Mouse (Mus musculus) MEL-GATA-1-ER (cell line): ENCODE measurements around the gene Fam131b.

Experiments used
- DNase-seq: peaks from one replicate; pipeline ENCODE4 v3.0.0-alpha.2; 2012; ENCODE audit warnings: low read depth; ENCODE audit errors: extremely low read depth

The Fam131b gene

GRCm38 (mm10) chr6:42324482-42325267 is at the start of gene Fam131b:
Fam131b (minus strand) TSS chr6:42324643.
- DNase-seq: no peak

GRCm38 (mm10) chr6:42373669-42374430 is 49.4 kb upstream of the Fam131b start:
- DNase-seq: no peak

GRCm38 (mm10) chr6:42372816-42373547 is 48.5 kb upstream of the Fam131b start, which contains the start of gene Epha1:
Epha1 (minus strand) TSS chr6:42373268.
- DNase-seq: no peak

GRCm38 (mm10) chr6:42372421-42372815 is 48.0 kb upstream of the Fam131b start:
- no peak for DNase-seq

GRCm38 (mm10) chr6:42372001-42372400 is 47.6 kb upstream of the Fam131b start:
- no peak for DNase-seq

GRCm38 (mm10) chr6:42370630-42371363 is 46.4 kb upstream of the Fam131b start:
- no peak for DNase-seq

- DNase-seq: no peak
These were observed 45.4 kb upstream of the Fam131b start for GRCm38 (mm10) chr6:42369870-42370269.

GRCm38 (mm10) chr6:42365215-42365614 is 40.8 kb upstream of the Fam131b start:
- no peak for DNase-seq

- DNase-seq: no peak
These were observed 40.2 kb upstream of the Fam131b start for GRCm38 (mm10) chr6:42364607-42365006.

- DNase-seq: no peak
These were observed 39.6 kb upstream of the Fam131b start for GRCm38 (mm10) chr6:42364066-42364465.

- no peak for DNase-seq
These were observed 38.5 kb upstream of the Fam131b start for GRCm38 (mm10) chr6:42362974-42363373.

GRCm38 (mm10) chr6:42362497-42362896 is 38.1 kb upstream of the Fam131b start:
- DNase-seq: no peak

GRCm38 (mm10) chr6:42362074-42362473 is 37.6 kb upstream of the Fam131b start:
- DNase-seq: no peak

- no peak for DNase-seq
These were observed 36.8 kb upstream of the Fam131b start for GRCm38 (mm10) chr6:42361041-42361895.

GRCm38 (mm10) chr6:42360231-42360840 is 35.9 kb upstream of the Fam131b start:
- no peak for DNase-seq

GRCm38 (mm10) chr6:42359364-42360147 is 35.1 kb upstream of the Fam131b start:
- DNase-seq: no peak

GRCm38 (mm10) chr6:42358901-42359300 is 34.5 kb upstream of the Fam131b start:
- no peak for DNase-seq

- no peak for DNase-seq
These were observed 33.5 kb upstream of the Fam131b start for GRCm38 (mm10) chr6:42357901-42358300.

GRCm38 (mm10) chr6:42356913-42357312 is 32.5 kb upstream of the Fam131b start:
- DNase-seq: no peak
